Mouse (Mus musculus): ENCODE results near the gene Actc1.

Gene Actc1

DNA sequence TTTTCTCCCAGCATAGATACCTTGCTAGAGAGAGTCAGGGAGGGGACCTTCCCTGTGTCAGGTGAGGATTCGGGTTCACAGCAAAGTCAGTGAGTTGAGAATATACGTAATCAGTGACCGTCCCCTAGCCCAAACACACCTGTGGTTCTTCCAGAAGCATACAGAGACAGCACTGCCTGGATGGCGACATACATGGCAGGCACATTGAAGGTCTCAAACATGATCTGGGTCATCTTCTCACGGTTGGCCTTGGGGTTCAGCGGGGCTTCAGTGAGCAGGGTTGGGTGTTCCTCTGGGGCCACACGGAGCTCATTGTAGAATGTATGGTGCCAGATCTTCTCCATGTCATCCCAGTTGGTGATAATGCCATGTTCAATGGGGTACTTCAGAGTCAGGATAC is 3.2 kb downstream of the Actc1 start:
- no peak for DNase-seq (ENCODE audit: low read depth)

DNA sequence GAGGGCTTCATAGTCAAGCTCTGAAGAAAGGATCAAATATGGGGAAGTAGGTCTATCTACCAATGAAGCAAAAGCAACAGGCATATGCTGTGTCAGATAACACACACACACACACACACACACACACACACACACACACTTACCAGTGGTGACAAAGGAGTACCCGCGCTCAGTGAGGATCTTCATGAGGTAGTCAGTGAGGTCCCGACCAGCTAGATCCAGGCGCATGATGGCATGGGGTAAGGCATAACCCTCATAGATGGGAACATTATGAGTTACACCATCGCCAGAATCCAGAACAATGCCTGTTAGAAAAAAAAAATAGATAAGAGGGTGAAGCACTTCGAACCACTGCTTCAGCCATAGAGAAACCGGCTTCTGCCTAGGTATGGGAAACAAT is 4.0 kb downstream of the Actc1 start:
- DNase-seq (ENCODE audit: low read depth) = no peak

DNA sequence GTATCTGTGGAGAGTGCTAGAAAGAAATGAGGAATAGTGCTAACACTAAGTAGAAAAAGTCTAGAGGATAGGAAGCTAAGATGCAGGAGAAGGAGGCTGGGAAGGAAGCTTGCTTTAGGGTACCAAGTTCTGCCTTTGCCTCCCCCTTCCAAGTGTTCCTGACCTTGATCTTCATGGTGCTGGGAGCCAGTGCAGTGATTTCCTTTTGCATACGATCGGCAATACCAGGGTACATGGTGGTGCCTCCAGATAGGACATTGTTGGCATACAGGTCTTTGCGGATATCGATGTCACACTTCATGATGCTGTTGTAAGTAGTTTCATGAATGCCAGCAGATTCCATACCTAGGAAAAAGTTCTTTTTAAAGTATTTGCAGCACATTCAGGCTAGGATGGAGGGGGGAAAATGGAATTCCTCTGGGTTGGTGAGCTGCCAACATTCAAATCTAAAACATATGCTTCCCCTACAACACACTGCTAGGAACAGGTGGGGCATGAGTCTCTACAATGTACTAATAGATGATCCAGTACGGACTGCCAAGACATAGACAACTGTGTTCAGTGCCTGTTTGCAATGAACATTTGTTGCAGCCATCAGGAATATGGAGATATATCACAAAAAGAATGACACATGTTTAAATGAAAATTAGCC is 5.3 kb downstream of the Actc1 start:
- DNase-seq (ENCODE audit: low read depth) = no peak

DNA sequence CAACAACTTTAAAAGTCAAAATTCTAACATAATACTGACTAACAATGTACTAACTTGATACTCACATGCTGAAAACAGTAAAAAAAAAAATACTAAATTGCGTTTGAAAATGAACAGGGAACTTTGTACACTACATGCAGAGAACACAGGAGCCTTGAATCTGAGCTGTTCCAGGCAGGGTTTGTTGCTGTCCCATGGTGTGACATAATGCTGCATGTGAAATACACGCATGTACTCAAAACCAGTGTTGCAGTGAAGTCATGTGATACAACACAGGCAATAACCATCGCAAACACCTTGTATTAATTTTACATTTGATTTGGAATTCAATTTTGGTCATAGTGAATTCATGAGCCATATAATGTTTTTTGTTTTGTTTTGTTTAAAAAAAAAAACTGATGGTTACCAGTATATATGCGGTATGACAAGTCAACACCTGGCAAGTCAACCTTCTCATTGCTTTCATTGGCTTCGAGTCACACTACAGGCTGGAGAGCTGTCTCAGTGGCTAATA is 7.1 kb downstream of the Actc1 start:
- no peak for DNase-seq (ENCODE audit: low read depth)

DNA sequence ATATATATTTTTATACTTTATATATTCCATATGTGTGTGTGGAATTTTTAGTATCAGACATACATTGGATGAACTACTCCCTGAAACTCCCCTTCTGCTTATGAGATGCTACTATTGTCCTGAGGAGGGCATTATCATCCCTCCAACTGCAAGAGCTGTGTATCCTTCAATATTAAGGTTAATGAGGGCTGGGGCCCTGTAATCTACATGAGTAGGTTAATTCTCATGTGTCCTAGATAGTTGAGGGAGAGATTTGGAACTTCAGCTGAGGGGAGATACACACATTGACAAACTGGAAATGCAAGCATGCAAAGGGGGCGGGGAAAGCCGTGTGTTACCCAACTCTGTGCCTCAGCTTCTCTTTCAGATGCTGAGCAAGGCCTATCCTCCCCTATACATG is 15.4 kb downstream of the Actc1 start:
- DNase-seq (ENCODE audit: low read depth) = no peak

DNA sequence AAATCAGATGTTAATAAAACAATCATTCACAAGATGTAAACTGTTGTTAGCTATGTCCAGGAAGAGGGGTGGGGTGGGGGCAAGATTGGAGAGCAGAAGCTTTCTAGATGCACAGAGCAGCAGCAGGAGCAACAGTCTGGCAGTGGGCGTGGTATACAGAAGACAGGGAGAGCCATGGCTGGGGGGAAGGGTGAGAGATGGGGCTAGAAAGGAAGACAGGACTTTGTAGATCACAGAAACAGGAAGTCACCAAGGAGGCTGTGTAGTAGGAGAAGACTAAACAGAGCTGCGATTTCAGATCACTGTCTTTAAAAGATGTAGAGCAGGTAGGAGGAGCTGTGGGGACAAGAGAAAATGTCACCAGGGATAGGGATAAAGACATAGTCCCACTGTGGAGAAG is 21.1 kb downstream of the Actc1 start:
- no peak for DNase-seq (ENCODE audit: low read depth)

DNA sequence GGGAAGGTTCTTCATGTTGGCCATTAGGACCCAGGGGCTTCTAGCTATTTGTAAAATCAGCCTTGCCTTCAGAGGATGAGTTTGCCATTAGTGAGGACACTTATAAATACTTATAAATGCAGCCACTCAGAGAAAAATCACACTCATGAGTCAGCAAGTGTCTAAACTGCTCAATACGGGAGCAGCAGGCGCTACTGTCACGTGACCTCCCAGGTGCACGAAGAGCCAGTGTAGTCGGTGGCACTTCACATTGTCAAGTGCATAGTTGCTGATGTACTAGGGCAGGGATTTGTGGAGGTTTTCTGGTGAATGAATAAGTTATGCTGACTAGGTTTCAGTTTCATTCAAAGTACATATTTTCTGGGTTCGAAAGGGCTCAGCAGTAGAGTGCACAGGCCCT is 30.0 kb downstream of the Actc1 start:
- DNase-seq (ENCODE audit: low read depth) = no peak

DNA sequence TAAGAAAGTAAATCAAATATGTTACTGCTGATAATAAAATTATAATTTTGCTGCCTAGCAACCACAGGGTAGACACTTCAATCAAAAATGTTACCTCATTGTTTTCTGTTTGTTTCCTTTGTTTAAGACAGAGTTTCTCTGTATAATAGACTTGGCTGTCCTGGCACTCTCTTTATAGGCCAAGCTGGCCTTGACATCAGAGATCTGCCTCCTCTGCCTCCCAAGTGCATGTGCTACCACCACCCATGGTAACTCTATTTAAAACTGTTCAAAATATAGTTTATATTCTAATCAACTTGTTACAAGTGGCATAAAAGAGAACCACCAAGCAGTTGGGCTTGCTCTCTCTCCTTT is 33.2 kb downstream of the Actc1 start:
- DNase-seq (ENCODE audit: low read depth) = no peak

DNA sequence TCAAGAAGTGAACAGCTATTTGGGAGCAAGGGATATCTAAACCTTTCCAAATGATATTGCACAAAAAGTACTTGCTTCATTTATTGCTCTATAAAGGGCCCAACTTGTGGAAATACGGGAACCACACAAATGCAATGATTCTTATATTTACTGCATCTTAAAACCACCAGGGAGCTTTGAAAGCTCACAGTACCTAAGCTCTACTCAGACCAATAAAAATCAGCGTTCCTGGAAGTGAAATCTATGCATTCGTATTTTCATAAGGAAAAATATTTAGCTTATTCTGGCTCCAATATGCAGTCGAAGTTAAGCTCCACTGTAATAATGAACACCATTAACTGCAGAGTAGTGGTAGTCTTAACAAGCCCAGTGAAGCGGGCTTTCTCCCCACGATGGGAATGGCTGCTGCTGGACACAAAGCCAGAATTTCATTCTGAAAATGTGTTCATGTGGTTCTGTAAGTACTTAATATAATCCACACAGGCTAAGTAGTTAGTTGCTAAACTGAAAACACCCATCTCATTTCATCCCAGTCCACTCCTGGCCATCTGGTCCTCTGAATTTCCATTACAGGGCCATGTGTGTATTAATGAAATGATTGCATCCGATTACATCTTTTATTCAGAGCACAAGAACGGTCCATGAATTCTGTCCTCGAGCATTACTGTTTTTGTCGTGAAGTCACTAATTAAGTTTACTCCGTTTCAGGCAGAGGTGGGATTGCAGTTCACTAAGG is 33.7 kb downstream of the Actc1 start:
- DNase-seq (ENCODE audit: low read depth) = no peak

DNA sequence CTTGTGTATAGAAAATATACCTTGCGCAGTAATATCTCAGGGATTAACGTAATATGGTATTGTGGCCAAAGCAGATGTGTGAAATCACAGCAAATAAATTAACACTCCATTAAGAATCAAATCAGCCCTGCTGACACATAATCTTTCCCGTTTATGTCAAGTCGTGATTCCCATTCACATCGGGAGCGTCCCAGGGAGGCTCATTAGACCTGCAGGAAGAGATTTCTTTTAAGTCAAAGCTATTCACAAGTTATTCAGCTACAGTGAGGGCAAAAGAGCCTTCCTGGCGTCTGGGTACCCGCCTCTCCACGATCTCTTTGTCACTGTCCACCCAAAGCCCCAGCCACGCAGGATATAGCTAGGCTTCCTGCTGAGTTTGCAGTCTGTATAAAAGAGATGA is 35.2 kb downstream of the Actc1 start:
- DNase-seq (ENCODE audit: low read depth) = no peak

DNA sequence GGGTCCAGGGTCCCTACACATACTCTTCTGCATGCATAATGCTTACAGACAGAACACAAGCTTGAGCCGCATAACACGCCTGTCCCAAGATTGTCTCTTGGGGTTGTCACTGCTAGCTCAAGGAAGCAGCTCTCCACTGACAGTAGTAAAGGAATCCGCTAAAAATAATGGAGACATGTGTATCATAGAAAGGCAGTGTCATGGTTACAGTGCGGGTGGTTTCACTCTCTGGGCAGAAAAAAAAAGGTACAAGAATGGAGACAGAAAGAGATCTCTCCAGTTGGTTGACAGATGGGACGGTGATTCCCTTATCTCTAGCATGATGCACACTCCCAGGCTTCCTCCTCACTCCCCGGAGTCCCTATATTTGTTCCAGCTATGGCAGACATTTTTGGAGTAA is 38.5 kb downstream of the Actc1 start:
- no peak for DNase-seq (ENCODE audit: low read depth)

DNA sequence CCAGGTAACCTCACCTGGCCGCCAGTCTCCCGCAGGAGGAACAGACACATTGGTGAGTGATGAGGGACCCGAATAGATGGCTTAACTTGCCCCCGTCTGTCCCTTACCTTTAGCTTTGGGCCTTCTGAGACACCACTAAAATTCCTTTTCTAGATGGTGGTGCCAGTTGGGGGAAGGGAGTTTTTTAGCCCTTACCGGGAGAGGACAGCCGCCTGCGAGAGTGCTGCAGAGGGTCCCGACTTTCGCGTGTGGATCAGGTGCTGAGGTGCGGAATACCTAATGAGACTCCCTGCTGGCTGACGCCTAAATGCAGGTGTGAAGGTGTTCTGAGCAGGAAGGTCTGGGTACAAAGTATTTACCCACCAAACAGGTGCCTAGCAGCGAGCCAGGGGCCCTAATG is 39.5 kb downstream of the Actc1 start:
- no peak for DNase-seq (ENCODE audit: low read depth)

DNA sequence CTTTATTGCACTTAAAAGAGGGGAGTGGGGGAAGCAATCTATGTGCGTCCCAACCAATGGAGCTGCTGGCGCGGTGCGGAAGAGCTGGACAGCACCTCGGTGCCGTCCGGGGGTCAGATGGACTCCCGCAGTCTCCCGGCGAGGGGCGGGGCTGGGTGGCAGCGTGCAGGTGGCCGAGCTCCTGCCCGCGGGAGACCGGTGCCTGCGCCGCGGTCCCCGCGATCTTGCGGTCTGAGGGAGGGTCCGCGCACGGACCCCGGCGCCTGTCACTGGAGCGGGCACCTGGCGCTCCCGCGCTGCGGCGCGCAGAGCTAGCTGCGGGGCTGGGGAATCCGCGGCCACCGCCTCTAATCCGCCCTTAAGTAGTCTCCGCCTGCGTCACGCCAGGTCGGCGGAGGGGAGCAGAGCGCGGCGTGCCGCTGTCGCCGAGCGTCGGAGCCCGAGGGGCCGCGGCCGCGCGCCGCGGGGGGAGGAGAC is 40.0 kb downstream of the Actc1 start, which contains the start of gene Gjd2:
TSS of gene Gjd2 (minus strand) at position 325 of the 477 bp plus-strand sequence.
- no peak for DNase-seq (ENCODE audit: low read depth)

DNA sequence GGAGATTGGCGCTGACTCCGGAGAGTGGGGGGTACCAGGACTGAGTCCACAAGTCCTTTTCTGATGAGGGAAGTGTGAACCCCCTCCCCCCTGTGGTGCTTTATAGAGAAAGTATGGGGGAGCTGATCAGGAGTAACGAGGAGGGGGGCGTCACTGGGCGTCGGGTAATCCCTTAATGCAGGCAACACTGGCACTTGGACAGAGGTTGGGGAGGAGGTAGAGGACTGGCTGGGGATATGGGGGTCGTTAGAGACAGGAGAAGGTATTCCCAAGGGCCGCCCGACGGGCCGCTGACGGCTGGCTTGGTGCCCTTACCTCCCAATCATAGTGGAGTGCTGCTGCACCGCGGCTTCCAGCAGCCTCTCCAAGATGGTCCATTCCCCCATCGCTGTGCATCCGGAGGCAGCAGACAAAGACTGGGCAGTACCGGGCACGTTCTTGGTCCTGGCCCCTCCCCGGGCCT is 40.6 kb downstream of the Actc1 start:
- DNase-seq (ENCODE audit: low read depth) = no peak

DNA sequence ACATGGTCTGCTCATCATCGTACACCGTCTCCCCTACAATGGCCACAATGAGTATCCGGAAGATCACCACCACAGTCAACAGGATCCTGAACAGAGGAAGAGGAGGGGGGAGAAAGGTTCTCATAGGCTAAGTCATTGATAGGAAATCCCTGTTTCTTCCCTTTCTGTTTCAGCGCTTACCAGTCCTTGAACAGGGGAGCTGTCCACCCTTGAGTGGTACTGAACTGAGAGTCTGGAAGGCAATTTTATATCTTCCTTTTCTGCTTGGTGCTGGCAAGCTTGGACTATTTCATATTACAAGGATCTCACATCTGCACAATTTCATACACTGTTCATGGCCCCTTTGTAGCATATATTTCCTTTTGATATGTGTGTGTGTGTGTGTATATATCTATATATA is 41.5 kb downstream of the Actc1 start:
- peak; percentile 0 for DNase-seq (ENCODE audit: low read depth)

DNA sequence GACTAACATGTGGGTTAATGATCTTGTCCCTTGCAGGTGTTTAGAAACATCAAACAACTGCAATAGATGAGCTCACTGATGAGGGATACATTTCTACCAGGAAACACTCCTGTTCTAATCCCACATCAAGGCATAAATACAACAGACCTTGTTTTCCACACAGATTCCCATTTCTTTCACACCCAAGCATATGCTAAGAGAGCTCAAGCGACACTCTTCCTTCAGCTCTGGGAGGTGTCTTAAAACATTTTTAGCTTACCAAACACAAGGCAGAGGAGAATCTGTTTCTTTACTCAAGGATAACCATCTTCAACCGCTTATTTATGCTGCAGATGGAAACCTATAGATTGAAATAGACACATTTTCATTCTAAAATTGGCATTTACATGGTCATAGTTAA is 45.0 kb downstream of the Actc1 start:
- DNase-seq (ENCODE audit: low read depth) = no peak

DNA sequence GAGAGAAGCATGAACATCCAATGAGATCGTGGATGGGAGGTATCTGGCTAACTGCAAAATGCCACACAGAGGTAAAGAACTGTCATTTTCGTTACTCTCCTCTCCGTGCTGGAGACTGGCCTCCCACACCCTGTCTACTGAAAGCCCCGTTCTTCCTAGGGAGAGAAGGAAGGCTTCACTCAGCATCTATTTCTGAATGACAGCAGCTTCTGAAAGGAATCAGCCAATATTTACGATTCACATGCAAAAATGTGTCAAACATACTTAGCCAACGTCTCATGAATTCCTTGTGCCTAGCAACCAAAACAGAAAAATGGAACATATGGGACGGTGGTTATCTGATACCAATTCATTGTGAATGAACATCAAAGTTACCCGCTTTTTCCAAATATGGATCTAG is 55.9 kb downstream of the Actc1 start:
- no peak for DNase-seq (ENCODE audit: low read depth)

All from fibroblast of lung, adult 2 months (primary cell).